Mouse (Mus musculus): Measurements from ENCODE around the gene Vgf.

- no peak for TF ChIP-seq CTCF (IDR thresholded peaks at IDR 0.05; ENCODE audit: low read depth)
- TF ChIP-seq EP300 (IDR thresholded peaks at IDR 0.05; ENCODE audit: low read depth): no peak
These were observed at the start of gene Vgf for GRCm38 (mm10) chr5:137026092-137026491.
